Mouse (Mus musculus): ENCODE results near the gene Ppp2r5a. TPM values are rescaled to one million over a fixed set of nuclear protein-coding genes. Genes with fewer than 3 reads are reported as not detected.

Ppp2r5a gene
- polyA plus RNA-seq, 2 experiments = 30.3 to 40.1 TPM

DNA sequence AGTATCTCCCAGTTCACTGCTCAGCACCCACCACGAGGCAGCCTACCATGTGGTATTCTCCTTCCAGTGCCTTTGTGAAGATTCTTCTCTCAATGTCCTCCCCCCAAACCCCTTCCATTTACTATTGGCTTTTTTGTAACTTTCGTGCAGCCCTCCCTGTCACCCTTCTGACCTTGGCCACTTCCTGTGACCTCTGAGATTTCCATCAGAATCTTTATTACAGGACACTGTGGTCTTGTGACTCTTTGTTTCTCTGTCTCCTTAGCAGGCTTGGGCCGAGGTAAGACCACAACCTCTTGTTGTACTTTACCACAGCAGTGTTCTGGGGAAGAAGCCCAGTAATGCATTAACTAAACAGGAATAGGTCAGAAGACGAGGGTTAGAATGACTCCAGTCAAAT is 15.9 kb upstream of the Ppp2r5a start:
- DNase-seq (ENCODE audit: low spot score) (no peak), ATAC-seq (ENCODE audit: low FRiP score, low read depth) (no peak)
- Histone ChIP-seq H3K4me3 (replicated peaks; ENCODE audit: low read length) (no peak overlapping the region), H3K36me3 (ENCODE audit: control insufficient read depth, insufficient read depth, low read length) (no peaks in the 10 kb centered on the region), H3K27ac (replicated peaks; ENCODE audit: low read depth, low read length) (no peak overlapping the region), H3K9me3 (ENCODE audit: control insufficient read depth, low read length) (no peaks in the 10 kb centered on the region), H3K4me2 (replicated peaks; ENCODE audit: low read depth, low read length, severe bottlenecking) (no peak overlapping the region), H3K4me1 (ENCODE audit: control insufficient read depth, insufficient read depth, low read length) (peaks cover 17% of the 10 kb centered on the region), H3K9ac (ENCODE audit: low read depth, low read length, severe bottlenecking) (no peak overlapping the region), H3K27me3 (ENCODE audit: control insufficient read depth, insufficient read depth, low read length) (no peaks in the 10 kb centered on the region)
- 69% methylated on average over 4 of the region's 4 CpGs for WGBS
- no peak for TF ChIP-seq POLR2A (IDR thresholded peaks at IDR 0.05; ENCODE audit: borderline replicate concordance, extremely low read depth, insufficient read depth, insufficient read length)

DNA sequence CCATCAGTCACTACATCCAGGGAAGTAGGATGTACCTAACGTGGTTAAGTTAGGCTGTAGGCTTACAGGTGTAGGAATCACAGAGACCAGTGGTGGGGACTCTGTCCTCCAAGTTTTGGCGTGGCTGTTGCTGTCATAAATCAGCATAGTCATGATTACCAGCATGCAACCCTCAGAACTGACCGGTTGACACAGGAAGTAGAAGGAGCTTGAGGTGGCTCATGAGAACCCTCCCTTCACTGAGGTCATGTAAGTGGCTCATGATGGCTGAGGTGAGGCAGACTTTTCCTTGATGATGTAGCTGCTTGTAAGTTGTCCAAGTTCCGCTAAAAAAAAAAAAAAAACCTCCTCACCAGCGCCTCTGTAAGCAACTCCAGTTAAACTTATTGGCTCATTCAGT is 14.0 kb upstream of the Ppp2r5a start:
- peaks cover 17% of the 10 kb centered on the region for H3K4me1 ChIP-seq (ENCODE audit: control insufficient read depth, insufficient read depth, low read length)
- H3K4me3 ChIP-seq (replicated peaks; ENCODE audit: low read length) = no peak overlapping the region
- ATAC-seq (ENCODE audit: low FRiP score, low read depth) (no peak), DNase-seq (ENCODE audit: low spot score) (no peak)
- H3K9me3 ChIP-seq (ENCODE audit: control insufficient read depth, low read length) = no peaks in the 10 kb centered on the region
- no peak overlapping the region for H3K9ac ChIP-seq (ENCODE audit: low read depth, low read length, severe bottlenecking)
- 56% methylated on average over 5 of the region's 5 CpGs for WGBS
- H3K27ac ChIP-seq (replicated peaks; ENCODE audit: low read depth, low read length) = no peak overlapping the region
- no peak for TF ChIP-seq POLR2A (IDR thresholded peaks at IDR 0.05; ENCODE audit: borderline replicate concordance, extremely low read depth, insufficient read depth, insufficient read length)
- H3K36me3 ChIP-seq (ENCODE audit: control insufficient read depth, insufficient read depth, low read length) = no peaks in the 10 kb centered on the region
- H3K27me3 ChIP-seq (ENCODE audit: control insufficient read depth, insufficient read depth, low read length) = no peaks in the 10 kb centered on the region
- no peak overlapping the region for H3K4me2 ChIP-seq (replicated peaks; ENCODE audit: low read depth, low read length, severe bottlenecking)

DNA sequence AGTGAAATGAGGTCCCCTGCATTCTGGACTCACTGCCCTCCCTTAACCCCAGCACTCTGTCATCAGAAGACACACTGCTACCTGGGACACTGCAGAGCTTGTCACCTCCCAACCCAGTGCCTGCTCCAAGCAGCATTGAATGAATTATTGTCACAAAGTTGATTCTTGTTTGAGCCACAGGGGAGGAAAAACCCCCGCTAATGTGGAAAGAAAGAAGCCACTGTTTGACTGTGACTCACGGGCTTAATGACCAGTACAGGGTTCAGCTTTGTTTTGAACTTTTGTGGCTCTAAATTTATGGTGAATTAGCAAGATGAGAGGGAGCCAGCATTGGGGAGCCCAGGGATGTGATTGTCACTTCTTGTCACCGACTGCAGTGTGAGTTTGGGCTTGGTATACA is 13.5 kb upstream of the Ppp2r5a start:
- Histone ChIP-seq H3K4me3 (replicated peaks; ENCODE audit: low read length) (no peak overlapping the region), H3K9me3 (ENCODE audit: control insufficient read depth, low read length) (no peaks in the 10 kb centered on the region), H3K9ac (ENCODE audit: low read depth, low read length, severe bottlenecking) (no peak overlapping the region), H3K4me1 (ENCODE audit: control insufficient read depth, insufficient read depth, low read length) (peaks cover 17% of the 10 kb centered on the region), H3K27me3 (ENCODE audit: control insufficient read depth, insufficient read depth, low read length) (no peaks in the 10 kb centered on the region), H3K36me3 (ENCODE audit: control insufficient read depth, insufficient read depth, low read length) (no peaks in the 10 kb centered on the region), H3K4me2 (replicated peaks; ENCODE audit: low read depth, low read length, severe bottlenecking) (no peak overlapping the region), H3K27ac (replicated peaks; ENCODE audit: low read depth, low read length) (no peak overlapping the region)
- DNase-seq (ENCODE audit: low spot score) (no peak), ATAC-seq (ENCODE audit: low FRiP score, low read depth) (no peak)
- no peak for TF ChIP-seq POLR2A (IDR thresholded peaks at IDR 0.05; ENCODE audit: borderline replicate concordance, extremely low read depth, insufficient read depth, insufficient read length)
- WGBS = 9% methylated on average over 3 of the region's 3 CpGs

DNA sequence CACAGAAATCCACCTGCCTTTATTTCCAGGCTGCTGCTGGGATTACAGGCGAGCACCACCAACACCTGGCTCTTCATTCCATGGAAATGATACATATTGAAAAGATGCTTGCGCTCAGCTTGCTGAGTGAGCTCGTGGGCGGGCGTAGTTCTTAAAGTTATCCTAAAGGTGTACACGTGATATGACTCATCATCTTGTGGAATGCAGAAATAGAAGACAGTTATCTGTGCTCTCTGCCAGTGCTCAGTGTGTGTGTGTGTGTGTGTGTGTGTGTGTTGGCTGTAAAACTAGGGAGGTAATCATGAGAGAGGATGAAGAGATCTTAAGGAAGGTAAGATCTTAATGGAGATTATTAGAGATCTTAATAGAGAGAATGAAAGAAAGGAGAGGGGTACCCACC is 11.4 kb upstream of the Ppp2r5a start:
- no peak overlapping the region for H3K9ac ChIP-seq (ENCODE audit: low read depth, low read length, severe bottlenecking)
- H3K4me3 ChIP-seq (replicated peaks; ENCODE audit: low read length) = no peak overlapping the region
- no peaks in the 10 kb centered on the region for H3K9me3 ChIP-seq (ENCODE audit: control insufficient read depth, low read length)
- H3K27ac ChIP-seq (replicated peaks; ENCODE audit: low read depth, low read length) = no peak overlapping the region
- no peak for TF ChIP-seq POLR2A (IDR thresholded peaks at IDR 0.05; ENCODE audit: borderline replicate concordance, extremely low read depth, insufficient read depth, insufficient read length)
- H3K27me3 ChIP-seq (ENCODE audit: control insufficient read depth, insufficient read depth, low read length) = no peaks in the 10 kb centered on the region
- DNase-seq (ENCODE audit: low spot score) (no peak), ATAC-seq (ENCODE audit: low FRiP score, low read depth) (no peak)
- WGBS = 76% methylated on average over 6 of the region's 6 CpGs
- no peak overlapping the region for H3K4me2 ChIP-seq (replicated peaks; ENCODE audit: low read depth, low read length, severe bottlenecking)
- H3K36me3 ChIP-seq (ENCODE audit: control insufficient read depth, insufficient read depth, low read length) = no peaks in the 10 kb centered on the region
- H3K4me1 ChIP-seq (ENCODE audit: control insufficient read depth, insufficient read depth, low read length) = peaks cover 6% of the 10 kb centered on the region

DNA sequence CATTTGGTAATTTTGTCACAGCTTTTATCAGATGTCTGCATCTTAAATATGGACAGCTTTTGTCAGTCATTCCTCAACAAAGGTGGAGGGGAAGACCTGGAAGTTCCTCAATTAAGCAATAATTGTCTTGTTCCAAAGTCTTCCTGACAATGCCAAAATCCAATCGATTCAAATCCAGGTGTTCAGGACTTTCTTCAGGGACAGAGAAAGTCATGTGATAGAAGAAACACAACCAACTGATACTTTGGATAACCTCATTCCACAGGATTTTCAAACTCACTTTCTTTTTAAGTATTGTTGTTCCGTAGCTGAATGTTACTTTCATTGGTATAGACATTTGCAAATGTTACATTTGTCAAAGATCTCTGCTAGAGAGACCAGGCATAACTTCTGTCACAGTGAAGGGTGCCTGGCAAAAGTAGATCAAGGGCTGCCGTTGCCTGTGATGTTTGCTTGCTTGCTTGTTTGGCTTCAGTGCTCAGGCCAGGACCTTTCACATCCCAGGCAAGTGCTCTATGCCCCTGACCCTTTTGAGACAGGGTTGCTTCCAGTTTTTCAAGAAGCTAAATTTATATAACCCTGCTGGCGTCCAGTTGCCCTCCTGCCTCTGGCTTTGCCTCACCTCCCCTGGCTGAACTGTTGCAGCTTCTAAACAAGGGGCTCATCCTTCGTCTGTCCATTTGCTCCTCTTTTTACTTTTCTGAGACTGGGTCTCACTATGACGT is 10.8 kb upstream of the Ppp2r5a start:
- H3K27ac ChIP-seq (replicated peaks; ENCODE audit: low read depth, low read length) = no peak overlapping the region
- H3K9ac ChIP-seq (ENCODE audit: low read depth, low read length, severe bottlenecking) = no peak overlapping the region
- no peak overlapping the region for H3K4me2 ChIP-seq (replicated peaks; ENCODE audit: low read depth, low read length, severe bottlenecking)
- no peak for DNase-seq (ENCODE audit: low spot score)
- no peaks in the 10 kb centered on the region for H3K9me3 ChIP-seq (ENCODE audit: control insufficient read depth, low read length)
- no peak for TF ChIP-seq POLR2A (IDR thresholded peaks at IDR 0.05; ENCODE audit: borderline replicate concordance, extremely low read depth, insufficient read depth, insufficient read length)
- H3K36me3 ChIP-seq (ENCODE audit: control insufficient read depth, insufficient read depth, low read length) = no peaks in the 10 kb centered on the region
- no peak overlapping the region for H3K4me3 ChIP-seq (replicated peaks; ENCODE audit: low read length)
- ATAC-seq (ENCODE audit: low FRiP score, low read depth) = no peak
- H3K4me1 ChIP-seq (ENCODE audit: control insufficient read depth, insufficient read depth, low read length) = peaks cover 6% of the 10 kb centered on the region
- WGBS = 41% methylated on average over 6 of the region's 6 CpGs
- no peaks in the 10 kb centered on the region for H3K27me3 ChIP-seq (ENCODE audit: control insufficient read depth, insufficient read depth, low read length)

All from limb, embryonic 14.5 days (tissue).